Mouse (Mus musculus) MEL (cell line): Measurements from ENCODE around the gene Zfp747. TPM values are rescaled to one million over a fixed set of nuclear protein-coding genes. Genes with fewer than 3 reads are reported as not detected.

Source experiments
- DNase-seq: peaks from one replicate; pipeline ENCODE4 v3.0.0; 2011; ENCODE audit warnings: low read depth, low spot score
- H3K27ac ChIP-seq: 2 replicates; pipeline ENCODE4 v1.5.1; 2012; ENCODE audit warnings: low read depth, mild to moderate bottlenecking, control low read depth, low read length, moderate library complexity; ENCODE audit not compliant: control insufficient read depth
- H3K27me3 ChIP-seq, 2 experiments: fragments of 150-350 bp in 1 of 2; sonication (generic) in 1 of 2; 2 replicates each; pipeline ENCODE4 v1.6.1; 2012; ENCODE audit warnings: low read length in 2 of 2, mild to moderate bottlenecking in 2 of 2, improper control_type of control experiment in 1 of 2, moderate library complexity in 1 of 2; ENCODE audit not compliant: insufficient read depth in 2 of 2, control insufficient read depth in 1 of 2
- H3K36me3 ChIP-seq, 2 experiments: 2 replicates each; pipeline ENCODE4 v1.6.1; 2012 to 2014; ENCODE audit warnings: low read length in 2 of 2, improper control_type of control experiment in 1 of 2, inconsistent platforms in 1 of 2, mild to moderate bottlenecking in 1 of 2; ENCODE audit not compliant: insufficient read depth in 2 of 2, control insufficient read depth in 1 of 2
- H3K4me1 ChIP-seq, 2 experiments: fragments of 150-350 bp in 1 of 2; sonication (generic) in 1 of 2; 2 replicates each; pipeline ENCODE4 v1.6.1; 2012; ENCODE audit warnings: low read length in 2 of 2, improper control_type of control experiment in 1 of 2, mild to moderate bottlenecking in 1 of 2; ENCODE audit not compliant: insufficient read depth in 2 of 2, control insufficient read depth in 1 of 2
- H3K4me3 ChIP-seq, 2 experiments: fragments of 150-350 bp in 1 of 2; sonication (generic) in 1 of 2; 2 replicates each; pipeline ENCODE4 v1.5.1; 2012; ENCODE audit warnings: low read depth in 2 of 2, low read length in 2 of 2, mild to moderate bottlenecking in 2 of 2, moderate library complexity in 2 of 2, control low read depth in 1 of 2, improper control_type of control experiment in 1 of 2; ENCODE audit not compliant: control insufficient read depth in 1 of 2, insufficient read depth in 1 of 2
- H3K79me2 ChIP-seq: 2 replicates; pipeline ENCODE4 v1.6.1; 2012; ENCODE audit warnings: mild to moderate bottlenecking, low read length, moderate library complexity; ENCODE audit not compliant: control insufficient read depth, poor library complexity, insufficient read depth
- H3K9ac ChIP-seq: 2 replicates; pipeline ENCODE4 v1.6.1; 2012; ENCODE audit warnings: low read depth, mild to moderate bottlenecking, control low read depth, low read length, moderate library complexity; ENCODE audit not compliant: control insufficient read depth, poor library complexity, severe bottlenecking
- H3K9me3 ChIP-seq: fragments of 150-350 bp; sonication (generic); replicated peaks from 2 replicates; pipeline ENCODE4 v1.6.1; 2012; ENCODE audit warnings: mild to moderate bottlenecking, low read length, improper control_type of control experiment, moderate library complexity; ENCODE audit not compliant: insufficient read depth
- BHLHE40 ChIP-seq: IDR thresholded peaks from 2 replicates; pipeline ENCODE4 v1.6.1; 2012; ENCODE audit warnings: low read depth, mild to moderate bottlenecking, inconsistent platforms, low read length, improper control_type of control experiment, borderline replicate concordance
- CHD1 ChIP-seq: IDR thresholded peaks from 2 replicates; pipeline ENCODE4 v1.6.1; 2012; ENCODE audit warnings: low read depth, mild to moderate bottlenecking, inconsistent platforms, low read length, improper control_type of control experiment
- CHD2 ChIP-seq: IDR thresholded peaks from 2 replicates; pipeline ENCODE4 v1.6.1; 2011; ENCODE audit warnings: low read length, improper control_type of control experiment
- E2F4 ChIP-seq: IDR thresholded peaks from 2 replicates; pipeline ENCODE4 v1.6.1; 2011; ENCODE audit warnings: low read depth, low read length, improper control_type of control experiment, borderline replicate concordance
- ELF1 ChIP-seq: IDR thresholded peaks from 2 replicates; pipeline ENCODE4 v1.6.1; 2014; ENCODE audit warnings: low read depth, mild to moderate bottlenecking, inconsistent platforms, low read length, improper control_type of control experiment, moderate library complexity
- EP300 ChIP-seq, 2 experiments: IDR thresholded peaks; 2 replicates each; pipeline ENCODE4 v1.6.1; 2011; ENCODE audit warnings: improper control_type of control experiment in 2 of 2, low read length in 2 of 2, low read depth in 1 of 2, mild to moderate bottlenecking in 1 of 2
- GABPA ChIP-seq: IDR thresholded peaks from 2 replicates; pipeline ENCODE4 v1.6.1; 2012; ENCODE audit warnings: low read depth, mild to moderate bottlenecking, inconsistent platforms, low read length, improper control_type of control experiment, moderate library complexity
- GATA1 ChIP-seq: IDR thresholded peaks from 2 replicates; pipeline ENCODE4 v1.6.1; 2011; ENCODE audit warnings: low read depth, low read length, improper control_type of control experiment
- HCFC1 ChIP-seq: IDR thresholded peaks from 2 replicates; pipeline ENCODE4 v1.6.1; 2012; ENCODE audit warnings: low read depth, mild to moderate bottlenecking, inconsistent platforms, low read length, improper control_type of control experiment, moderate library complexity
- JUND ChIP-seq: IDR thresholded peaks from 2 replicates; pipeline ENCODE4 v1.6.1; 2011; ENCODE audit warnings: low read depth, mild to moderate bottlenecking, improper control_type of control experiment, low read length
- KAT2A ChIP-seq: conservative IDR thresholded peaks from 2 replicates; pipeline ENCODE4 v1.6.1; 2012; ENCODE audit warnings: low read depth, low read length, improper control_type of control experiment, inconsistent platforms
- MAFK ChIP-seq: IDR thresholded peaks from 2 replicates; pipeline ENCODE4 v1.6.1; 2011; ENCODE audit warnings: low read depth, mild to moderate bottlenecking, low read length, improper control_type of control experiment, borderline replicate concordance
- MAX ChIP-seq: IDR thresholded peaks from 2 replicates; pipeline ENCODE4 v1.6.1; 2011; ENCODE audit warnings: low read length, improper control_type of control experiment
- MAZ ChIP-seq: IDR thresholded peaks from 2 replicates; pipeline ENCODE4 v1.6.1; 2012; ENCODE audit warnings: low read depth, mild to moderate bottlenecking, inconsistent platforms, low read length, improper control_type of control experiment
- MEF2A ChIP-seq: IDR thresholded peaks from 2 replicates; pipeline ENCODE4 v1.6.1; 2014; ENCODE audit warnings: low read depth, mild to moderate bottlenecking, inconsistent platforms, low read length, improper control_type of control experiment; ENCODE audit not compliant: poor library complexity, insufficient replicate concordance, severe bottlenecking; ENCODE audit errors: extremely low read depth
- MXI1 ChIP-seq: IDR thresholded peaks from 2 replicates; pipeline ENCODE4 v1.6.1; 2011; ENCODE audit warnings: mild to moderate bottlenecking, low read depth, low read length, improper control_type of control experiment
- MYB ChIP-seq: IDR thresholded peaks from 2 replicates; pipeline ENCODE4 v1.6.1; 2011; ENCODE audit warnings: mild to moderate bottlenecking, low read depth, low read length, improper control_type of control experiment
- MYC ChIP-seq: IDR thresholded peaks from 2 replicates; pipeline ENCODE4 v1.6.1; 2011; ENCODE audit warnings: low read depth, mild to moderate bottlenecking, low read length, improper control_type of control experiment, moderate library complexity
- NELFE ChIP-seq: IDR thresholded peaks from 2 replicates; pipeline ENCODE4 v1.6.1; 2011; ENCODE audit warnings: low read depth, low read length, improper control_type of control experiment
- NRF1 ChIP-seq: IDR thresholded peaks from 2 replicates; pipeline ENCODE4 v1.6.1; 2014; ENCODE audit warnings: low read depth, mild to moderate bottlenecking, inconsistent platforms, low read length, improper control_type of control experiment, moderate library complexity; ENCODE audit not compliant: poor library complexity, insufficient read depth, severe bottlenecking
- POLR2A ChIP-seq, 2 experiments: IDR thresholded peaks; 2 replicates each; pipeline ENCODE4 v1.6.1; 2011 to 2012; ENCODE audit warnings: low read length in 2 of 2, mild to moderate bottlenecking in 2 of 2, control low read depth in 1 of 2, improper control_type of control experiment in 1 of 2, low read depth in 1 of 2, moderate library complexity in 1 of 2; ENCODE audit not compliant: control insufficient read depth in 1 of 2, insufficient read depth in 1 of 2, poor library complexity in 1 of 2
- POLR2AphosphoS2 ChIP-seq: IDR thresholded peaks from 2 replicates; pipeline ENCODE4 v1.6.1; 2011; ENCODE audit warnings: low read length, improper control_type of control experiment
- POLR2AphosphoS5 ChIP-seq: IDR thresholded peaks from 2 replicates; pipeline ENCODE4 v1.6.1; 2012; ENCODE audit warnings: low read depth, borderline replicate concordance, mild to moderate bottlenecking, inconsistent platforms, low read length, moderate library complexity, mixed read lengths
- RAD21 ChIP-seq: IDR thresholded peaks from 2 replicates; pipeline ENCODE4 v1.6.1; 2011; ENCODE audit warnings: mild to moderate bottlenecking, low read depth, low read length, improper control_type of control experiment
- RCOR1 ChIP-seq: IDR thresholded peaks from 2 replicates; pipeline ENCODE4 v1.6.1; 2012; ENCODE audit warnings: low read depth, mild to moderate bottlenecking, inconsistent platforms, low read length, improper control_type of control experiment
- SIN3A ChIP-seq: IDR thresholded peaks from 2 replicates; pipeline ENCODE4 v1.6.1; 2012; ENCODE audit warnings: low read length, improper control_type of control experiment, inconsistent platforms
- TAL1 ChIP-seq: IDR thresholded peaks from 2 replicates; pipeline ENCODE4 v1.6.1; 2012; ENCODE audit warnings: mild to moderate bottlenecking, inconsistent platforms, low read length, moderate library complexity, mixed read lengths
- TBP ChIP-seq: IDR thresholded peaks from 2 replicates; pipeline ENCODE4 v1.8.0; 2011; ENCODE audit warnings: low read depth, low read length, improper control_type of control experiment
- TCF12 ChIP-seq: IDR thresholded peaks from 2 replicates; pipeline ENCODE4 v1.6.1; 2014; ENCODE audit warnings: low read depth, mild to moderate bottlenecking, inconsistent platforms, low read length, improper control_type of control experiment, moderate library complexity
- UBTF ChIP-seq: IDR thresholded peaks from 2 replicates; pipeline ENCODE4 v1.6.1; 2012; ENCODE audit warnings: low read depth, mild to moderate bottlenecking, inconsistent platforms, low read length, improper control_type of control experiment, moderate library complexity, borderline replicate concordance; ENCODE audit not compliant: insufficient read depth
- USF1 ChIP-seq: IDR thresholded peaks from 2 replicates; pipeline ENCODE4 v1.6.1; 2014; ENCODE audit warnings: low read depth, mild to moderate bottlenecking, inconsistent platforms, low read length, improper control_type of control experiment, moderate library complexity
- USF2 ChIP-seq, 2 experiments: IDR thresholded peaks; 2 replicates each; pipeline ENCODE4 v1.6.1; 2011 to 2012; ENCODE audit warnings: improper control_type of control experiment in 2 of 2, low read length in 2 of 2, borderline replicate concordance in 1 of 2, inconsistent platforms in 1 of 2, low read depth in 1 of 2, mild to moderate bottlenecking in 1 of 2; ENCODE audit not compliant: insufficient read depth in 1 of 2
- ZC3H11A ChIP-seq: IDR thresholded peaks from 2 replicates; pipeline ENCODE4 v1.6.1; 2012; ENCODE audit warnings: low read depth, mild to moderate bottlenecking, inconsistent platforms, low read length, improper control_type of control experiment
- ZKSCAN1 ChIP-seq: IDR thresholded peaks from 2 replicates; pipeline ENCODE4 v1.6.1; 2012; ENCODE audit warnings: low read depth, mild to moderate bottlenecking, inconsistent platforms, low read length, improper control_type of control experiment, moderate library complexity
- ZMIZ1 ChIP-seq: IDR thresholded peaks from 2 replicates; pipeline ENCODE4 v1.6.1; 2012; ENCODE audit warnings: low read depth, mild to moderate bottlenecking, inconsistent platforms, low read length, improper control_type of control experiment, moderate library complexity
- ZNF384 ChIP-seq: IDR thresholded peaks from 2 replicates; pipeline ENCODE4 v1.6.1; 2012; ENCODE audit warnings: low read depth, mild to moderate bottlenecking, inconsistent platforms, low read length, improper control_type of control experiment
- polyA plus RNA-seq, 2 experiments: library from polyadenylated mRNA; stranded (reverse) in 1 of 2; unstranded in 1 of 2; fragments of >175 nt in 1 of 2; fragments of >200 nt in 1 of 2; gene quantifications; 2 replicates each; pipeline versions ENCODE4 v1.2.1 to v1.2.4; 2012; ENCODE audit warnings: low replicate concordance in 2 of 2, low read depth in 1 of 2; ENCODE audit not compliant: insufficient read length in 2 of 2, insufficient read depth in 1 of 2, missing spikeins in 1 of 2
- total RNA-seq: library from RNA; depleted of rRNA; stranded (reverse); fragments of 300-350 nt; gene quantifications from 2 replicates; pipeline ENCODE4 v1.2.3, GENCODE M21; 2012

Zfp747 gene
- total and polyA plus RNA-seq, 3 experiments: 6.2 to 7.5 TPM; not detected in 1

DNA sequence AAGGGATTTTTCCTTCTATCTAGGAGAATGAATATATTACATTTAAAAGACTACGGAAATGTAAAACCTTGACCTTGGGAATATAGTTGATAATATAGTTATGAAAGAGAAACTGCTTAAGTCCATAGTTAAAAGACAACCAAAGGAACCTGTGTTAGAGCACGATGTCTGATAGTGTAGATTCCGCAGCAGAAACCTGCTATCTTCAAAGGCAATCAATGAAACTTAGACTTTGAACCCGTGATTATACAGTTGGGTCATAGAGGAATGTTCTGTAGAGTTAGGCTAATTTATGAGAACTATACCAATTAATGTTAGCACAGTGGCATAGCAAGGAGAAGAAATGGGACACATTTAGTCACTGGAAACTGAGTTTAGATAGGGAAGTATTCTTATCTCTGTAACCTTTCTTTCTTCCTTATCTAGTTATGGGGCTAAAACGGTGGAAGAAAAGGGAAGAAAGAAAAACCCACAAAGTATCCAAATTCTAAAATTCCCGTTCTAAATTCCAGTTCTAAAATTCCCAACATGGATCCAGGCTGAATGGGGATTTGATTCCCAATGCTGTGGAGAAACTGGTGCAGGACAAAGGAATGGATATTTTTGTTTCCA is 2.6 kb upstream of the Zfp747 start:
- Histone ChIP-seq H3K9me3 (no peaks in the 10 kb centered on the region), H3K27me3 (no peaks in the 10 kb centered on the region), H3K9ac (no peak overlapping the region), H3K36me3 (peaks cover 0 to 25% of the 10 kb centered on the region in 2 experiments; a peak in 2 of 4 replicates), H3K4me3 (0 out of 4 replicates have a peak overlapping the region, but pooled peaks of 1 of the 2 experiments have one; percentile 3), H3K79me2 (peaks cover 2% of the 10 kb centered on the region; the same call in 1 of the 2 replicates), H3K27ac (peak overlapping the region; percentile 82), H3K4me1 (peaks cover 14 to 27% of the 10 kb centered on the region in 2 experiments)
- DNase-seq: no peak
- no peak for TF ChIP-seq E2F4
- peak; percentile 88 for TF ChIP-seq RCOR1
- TF ChIP-seq TBP: no peak
- 0 out of 2 replicates have a peak, but pooled peaks have one; percentile 22 for TF ChIP-seq MAZ
- no peak for TF ChIP-seq POLR2AphosphoS2
- peak; percentile 78; the same call in 1 of the 2 replicates for TF ChIP-seq MYC
- TF ChIP-seq ZNF384: no peak
- TF ChIP-seq JUND: no peak
- peak; percentile 17; the same call in 1 of the 2 replicates for TF ChIP-seq ZC3H11A
- no peak for TF ChIP-seq ZKSCAN1
- TF ChIP-seq GATA1: peak; percentile 97
- TF ChIP-seq NRF1: no peak
- no peak for TF ChIP-seq USF2 (IDR thresholded peaks at IDR 0.05; ENCODE audit: borderline replicate concordance in 1 of 2, insufficient read depth in 1 of 2, low read depth in 1 of 2, low read length in 2 of 2)
- TF ChIP-seq GABPA: no peak
- TF ChIP-seq POLR2AphosphoS5: no peak
- no peak for TF ChIP-seq CHD1
- no peak for TF ChIP-seq RAD21
- TF ChIP-seq TCF12: peak; percentile 75
- peak; percentile 73 for TF ChIP-seq SIN3A
- TF ChIP-seq ELF1: no peak
- peak; percentile 82 to 98 for TF ChIP-seq EP300 (IDR thresholded peaks at IDR 0.05; ENCODE audit: low read depth in 1 of 2, low read length in 2 of 2)
- peak; percentile 52; the same call in 1 of the 2 replicates for TF ChIP-seq HCFC1
- TF ChIP-seq TAL1: peak; percentile 23; the same call in 1 of the 2 replicates
- no peak for TF ChIP-seq ZMIZ1
- no peak for TF ChIP-seq MYB
- no peak for TF ChIP-seq UBTF
- TF ChIP-seq POLR2A (IDR thresholded peaks at IDR 0.05; ENCODE audit: control insufficient read depth in 1 of 2, insufficient read depth in 1 of 2, low read depth in 1 of 2, low read length in 2 of 2, poor library complexity in 1 of 2): no peak
- TF ChIP-seq KAT2A: no peak
- no peak for TF ChIP-seq MEF2A
- no peak for TF ChIP-seq USF1
- TF ChIP-seq MAFK: no peak
- no peak for TF ChIP-seq NELFE
- TF ChIP-seq MXI1: peak; percentile 25; the same call in 1 of the 2 replicates
- TF ChIP-seq BHLHE40: no peak
- 0 out of 2 replicates have a peak, but pooled peaks have one; percentile 36 for TF ChIP-seq MAX
- no peak for TF ChIP-seq CHD2
